Mouse (Mus musculus): ENCODE results near the gene Acp2.

Gene Acp2

DNA sequence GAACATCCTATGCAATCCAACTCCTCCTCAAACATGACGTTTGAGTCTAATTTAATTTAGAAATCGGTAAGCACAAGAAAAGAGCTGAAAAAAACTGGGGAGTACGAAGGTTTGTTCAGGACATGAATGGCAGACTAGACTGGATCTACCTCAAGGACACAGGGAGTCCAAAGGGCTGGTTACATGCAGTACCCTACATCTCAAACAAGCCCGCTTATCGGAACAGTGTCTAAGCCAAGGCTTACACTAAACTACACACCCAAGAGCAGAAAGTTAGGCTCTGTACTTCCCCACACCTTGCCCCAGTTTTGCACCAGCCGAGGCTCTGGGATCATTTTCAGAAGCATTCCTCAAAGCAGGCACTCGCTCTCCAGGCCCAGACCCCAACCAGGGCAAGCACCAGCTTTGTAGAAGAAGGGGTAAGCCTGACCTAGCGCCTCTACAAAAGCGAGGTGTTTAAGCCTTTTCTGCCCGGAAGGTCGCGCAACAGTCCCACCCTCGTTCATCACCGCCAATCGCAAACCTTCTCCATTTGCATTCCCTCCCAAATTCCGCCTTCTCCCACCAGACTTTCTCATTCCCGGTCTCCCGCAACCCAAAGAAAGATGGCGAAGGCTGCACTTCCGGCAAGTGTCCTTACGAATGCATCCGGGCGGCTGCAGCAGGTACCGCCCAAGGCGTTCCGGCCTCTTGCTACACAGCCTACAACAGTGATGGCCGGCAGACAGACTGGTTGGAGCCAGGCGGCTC is at the start of gene Acp2, which contains the start of gene Nr1h3:
TSS of gene Acp2 (plus strand) at position 664 of the 750 bp plus-strand sequence.
TSS of gene Nr1h3 (minus strand) at position 613 of the 750 bp plus-strand sequence.
- peak; percentile 87 for DNase-seq (ENCODE audit: low spot score)

DNA sequence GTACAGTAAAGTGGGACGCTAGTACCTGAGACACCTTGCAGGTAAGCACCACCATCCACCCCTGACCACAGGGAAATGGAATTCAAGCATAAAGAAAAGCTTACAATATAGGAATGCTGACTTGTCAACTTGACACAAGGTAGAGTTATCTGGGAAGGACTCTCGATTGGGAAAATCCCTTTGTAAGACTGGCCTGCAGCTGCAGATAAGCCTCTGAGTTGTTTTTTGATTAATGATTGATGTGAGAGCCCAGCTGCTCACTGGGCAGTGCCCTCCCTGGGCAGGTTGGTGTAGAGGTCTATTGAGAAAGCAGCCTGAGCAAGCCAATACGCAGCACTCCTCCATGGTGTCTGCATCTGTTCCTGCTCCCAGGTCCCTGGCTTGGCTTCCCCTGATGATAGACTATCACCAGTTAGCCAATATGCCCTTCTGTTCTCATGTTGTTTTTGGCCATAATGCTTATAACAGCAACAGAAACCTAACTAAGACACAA is 49.8 kb upstream of the Acp2 start:
- DNase-seq (ENCODE audit: low spot score): no peak

DNA sequence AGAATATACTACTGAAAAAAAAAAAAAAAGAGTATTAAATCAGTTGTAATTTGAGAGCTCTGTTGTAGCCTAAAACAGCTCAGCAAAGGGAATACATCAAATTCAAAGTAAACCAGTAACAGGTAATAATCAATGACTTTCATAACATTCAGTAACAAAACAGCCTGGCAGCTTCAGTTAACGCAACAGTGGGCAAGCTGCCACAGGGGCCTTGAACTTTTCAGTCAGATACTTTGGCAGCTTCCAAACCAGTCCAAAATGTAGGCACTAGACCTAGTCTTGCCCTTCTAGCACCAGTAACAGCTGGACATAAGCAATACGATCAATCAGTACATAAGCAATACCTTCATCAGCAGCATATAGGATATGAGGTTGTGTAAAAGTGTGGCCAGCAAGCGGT is 48.6 kb upstream of the Acp2 start:
- DNase-seq (ENCODE audit: low spot score): no peak

DNA sequence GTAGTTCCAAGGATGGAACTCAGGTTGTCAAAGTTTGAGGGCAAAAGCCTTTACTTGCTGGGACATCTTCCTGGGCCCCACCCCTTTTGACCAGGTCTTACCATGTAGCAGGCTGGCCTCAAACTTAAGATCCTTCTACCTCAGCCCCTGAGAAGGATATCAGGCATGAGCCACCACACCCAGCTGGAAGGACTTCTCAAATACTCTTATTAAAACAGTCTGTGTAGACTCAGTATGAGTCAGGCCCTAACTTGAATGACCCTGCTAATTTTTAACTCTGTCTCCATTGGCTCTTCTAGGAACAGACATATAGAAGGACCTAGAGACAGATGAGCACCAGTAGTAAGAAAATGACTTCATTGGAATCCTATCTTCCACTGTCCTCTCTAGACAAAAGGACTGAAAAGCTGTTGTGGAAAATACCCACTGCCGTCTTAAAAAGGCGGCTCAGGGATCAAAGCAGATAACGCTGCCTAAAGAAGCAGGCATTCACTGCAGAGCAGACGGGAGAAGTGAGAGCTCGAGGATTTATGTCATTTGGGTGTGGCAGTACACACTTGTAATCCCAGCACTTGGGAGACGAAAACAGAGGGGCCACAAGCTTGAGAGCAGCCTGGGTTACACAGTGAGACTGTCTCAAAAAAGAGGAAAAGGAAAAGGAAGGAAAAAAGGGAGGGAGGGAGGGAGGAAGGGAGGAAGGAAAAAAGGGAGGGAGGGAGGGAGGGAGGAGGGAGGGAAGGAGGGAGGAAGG is 45.5 kb upstream of the Acp2 start:
- no peak for DNase-seq (ENCODE audit: low spot score)

DNA sequence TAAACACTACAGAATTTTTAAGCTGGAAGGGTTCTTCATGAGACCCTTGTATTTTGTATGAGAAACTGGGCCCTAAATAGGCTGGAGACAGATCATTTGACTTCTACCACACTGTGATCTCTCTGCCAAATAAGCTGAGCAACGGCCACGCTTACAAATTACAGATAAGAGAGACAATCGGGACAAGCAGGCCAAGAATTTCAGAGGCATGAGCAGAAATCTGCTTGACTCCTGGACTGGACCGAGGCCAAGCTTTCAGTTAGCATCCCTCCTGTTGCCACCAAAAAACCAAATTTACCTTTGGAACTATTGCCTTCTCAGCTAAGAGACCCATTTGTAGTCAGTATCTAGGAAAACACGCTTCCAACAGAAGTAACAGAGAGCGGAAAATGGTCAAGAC is 42.1 kb upstream of the Acp2 start:
- no peak for DNase-seq (ENCODE audit: low spot score)

DNA sequence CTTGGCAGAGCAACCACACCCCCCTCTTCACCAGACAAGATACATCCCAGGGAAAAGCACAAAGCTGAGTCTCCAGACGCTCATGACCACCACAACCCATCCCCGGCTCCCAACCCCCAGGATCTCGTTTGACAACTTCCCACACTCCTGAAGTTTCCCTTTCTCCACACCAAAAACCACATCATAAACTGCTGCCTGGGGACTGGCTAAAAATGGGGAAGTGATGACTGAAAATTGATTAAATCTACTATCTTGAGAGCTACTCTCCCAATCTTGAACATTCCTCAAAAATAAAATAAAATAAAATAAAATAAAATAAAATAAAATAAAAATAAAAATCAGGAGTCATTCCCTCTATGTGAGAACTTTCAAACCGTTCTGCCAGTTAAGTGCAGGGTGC is 39.7 kb upstream of the Acp2 start:
- no peak for DNase-seq (ENCODE audit: low spot score)

DNA sequence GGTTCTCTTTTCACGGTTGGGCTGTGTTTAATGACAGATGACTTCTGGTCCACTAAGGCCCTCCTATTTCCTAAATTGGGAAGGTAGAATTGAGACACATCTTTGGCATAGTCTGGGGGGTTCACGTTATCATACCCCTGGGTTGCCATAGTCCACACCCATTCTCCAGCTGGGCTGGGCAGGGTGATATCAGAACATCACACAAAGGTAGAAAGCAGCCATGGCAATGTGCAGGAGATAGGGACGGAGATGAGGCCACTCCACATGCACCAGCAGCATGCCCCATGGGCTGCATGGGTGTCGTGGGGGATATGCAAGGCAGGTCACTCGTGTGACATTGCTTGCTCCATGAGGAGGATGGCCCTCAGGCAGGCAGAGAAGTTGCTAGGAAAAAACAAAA is 39.2 kb upstream of the Acp2 start:
- DNase-seq (ENCODE audit: low spot score): no peak

DNA sequence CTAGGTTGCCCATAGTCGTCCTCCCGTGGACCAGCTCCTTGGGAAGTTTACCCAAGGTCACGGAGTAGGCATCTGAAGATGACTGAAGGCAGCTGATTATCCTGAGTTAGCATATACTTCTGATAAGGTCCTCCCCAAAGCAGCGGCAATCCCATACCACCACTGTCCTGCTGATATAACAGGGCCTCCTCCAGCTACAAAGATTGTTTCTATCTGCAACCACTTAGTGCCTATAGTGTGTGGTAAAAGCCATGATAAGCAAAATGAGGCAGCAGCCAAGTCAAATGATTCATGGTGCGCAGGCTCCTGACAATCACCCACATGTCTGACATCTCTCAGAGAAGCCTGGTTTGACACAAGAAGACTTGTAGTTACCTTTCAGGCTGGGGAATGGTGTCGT is 37.7 kb upstream of the Acp2 start:
- peak; percentile 26 for DNase-seq (ENCODE audit: low spot score)

DNA sequence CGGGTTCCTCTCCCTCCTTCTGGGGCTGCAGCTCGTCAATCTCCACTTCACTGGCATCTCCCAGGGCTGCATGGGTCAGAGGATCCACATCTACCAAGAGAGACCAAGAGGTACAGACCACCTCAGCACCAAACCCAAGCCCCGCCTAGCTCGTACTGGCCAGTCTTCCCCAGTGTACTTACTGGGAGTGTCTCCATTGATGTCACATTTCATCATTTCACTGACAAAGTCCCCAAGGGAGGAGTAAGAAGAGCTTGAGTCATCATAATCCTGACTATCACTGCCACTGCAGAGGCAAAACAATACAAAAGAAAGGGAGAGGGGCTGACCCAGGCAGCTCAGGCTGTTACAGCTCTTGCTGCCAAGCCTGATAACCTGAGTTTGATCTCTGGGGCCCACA is 35.1 kb upstream of the Acp2 start:
- DNase-seq (ENCODE audit: low spot score): no peak

DNA sequence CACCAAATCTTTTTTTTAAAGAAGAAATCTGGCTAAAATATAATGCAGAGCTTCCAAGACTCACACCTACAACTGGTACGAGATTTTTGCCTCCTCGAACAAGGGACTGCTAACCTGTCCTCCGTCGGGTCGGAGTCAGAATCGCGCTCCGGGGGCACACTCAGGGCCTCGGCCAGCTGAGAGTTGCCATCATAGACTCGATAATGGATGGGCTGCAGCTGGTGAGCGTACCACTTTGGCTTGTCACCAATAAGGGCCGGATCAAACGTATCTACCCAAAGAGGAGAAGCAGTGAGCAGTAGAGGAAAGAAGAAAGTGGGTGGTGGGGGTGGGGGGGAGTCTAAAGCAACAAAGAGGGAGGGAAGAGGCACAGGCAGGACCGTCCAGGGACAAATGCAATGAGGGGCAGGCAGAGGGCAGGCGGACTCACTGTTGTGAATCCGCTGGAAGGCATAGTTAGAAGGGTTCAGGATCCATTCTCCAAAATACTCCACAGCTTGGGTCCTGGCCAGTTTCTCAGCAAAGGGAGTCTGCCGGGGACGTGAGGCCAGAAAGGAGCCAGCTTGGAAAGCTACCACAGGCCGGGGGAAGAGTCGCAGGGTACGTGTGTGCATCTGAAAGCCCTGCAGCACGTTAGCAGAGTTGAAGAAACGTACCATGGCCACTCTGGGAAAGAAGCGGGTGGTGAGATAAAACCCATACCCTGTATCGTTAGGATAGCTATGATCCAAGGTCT is 32.9 kb upstream of the Acp2 start:
- DNase-seq (ENCODE audit: low spot score): no peak

DNA sequence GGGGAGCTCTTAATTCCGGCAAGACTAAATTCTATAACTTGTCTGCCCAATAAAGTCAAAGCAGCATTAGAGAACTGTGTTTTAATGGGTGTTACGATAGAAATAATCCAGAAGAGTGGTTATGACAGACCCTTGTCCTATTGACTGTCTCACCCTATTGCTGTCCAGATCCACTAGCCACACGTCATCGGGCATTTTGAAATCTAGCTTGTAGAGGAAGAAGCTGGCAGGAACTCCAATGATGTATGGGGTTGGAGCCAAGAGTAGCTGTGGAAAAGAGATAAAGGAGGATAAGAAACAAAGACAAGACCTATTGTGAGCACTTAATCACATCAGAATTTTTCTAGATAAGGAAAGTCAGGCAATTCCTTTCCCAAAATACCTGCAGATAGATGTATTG is 27.2 kb upstream of the Acp2 start:
- no peak for DNase-seq (ENCODE audit: low spot score)

DNA sequence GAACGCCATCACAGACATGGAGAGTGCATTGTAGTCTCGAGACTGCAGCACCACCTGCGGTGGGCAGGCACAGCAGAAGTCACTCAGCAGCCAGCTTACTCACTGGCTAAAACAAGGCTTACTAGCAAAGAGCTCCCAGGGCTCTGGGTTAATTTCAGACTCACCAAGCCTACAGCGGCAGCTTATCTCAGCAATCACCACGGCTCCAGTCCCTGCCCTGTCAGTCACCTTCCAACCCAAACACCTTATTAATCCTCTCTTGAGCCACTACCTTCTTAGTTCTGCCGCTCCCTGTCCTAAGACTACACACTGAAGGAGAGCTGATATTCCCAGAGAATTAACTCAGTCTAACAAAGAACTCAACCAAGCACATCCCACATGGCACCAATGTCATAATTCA is 26.5 kb upstream of the Acp2 start:
- no peak for DNase-seq (ENCODE audit: low spot score)

DNA sequence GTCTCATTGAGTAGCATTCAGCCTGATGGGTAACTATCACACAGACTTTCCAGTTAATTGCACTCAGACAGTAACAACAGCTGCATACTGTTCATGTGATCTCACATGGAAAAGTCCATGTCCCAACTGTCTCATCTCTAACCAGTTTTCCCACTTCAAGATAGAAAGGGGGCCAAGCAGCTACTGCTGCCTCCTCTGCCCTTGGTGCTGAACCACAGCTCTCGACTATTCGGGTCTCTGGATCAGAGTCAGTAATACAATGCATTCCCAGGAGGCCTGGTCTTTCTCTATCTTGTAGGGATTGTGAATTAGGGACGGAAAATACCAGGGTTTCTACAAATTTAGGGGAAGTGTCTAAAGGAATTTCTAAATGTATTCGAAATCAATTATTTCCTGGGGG is 22.9 kb upstream of the Acp2 start:
- DNase-seq (ENCODE audit: low spot score): no peak

DNA sequence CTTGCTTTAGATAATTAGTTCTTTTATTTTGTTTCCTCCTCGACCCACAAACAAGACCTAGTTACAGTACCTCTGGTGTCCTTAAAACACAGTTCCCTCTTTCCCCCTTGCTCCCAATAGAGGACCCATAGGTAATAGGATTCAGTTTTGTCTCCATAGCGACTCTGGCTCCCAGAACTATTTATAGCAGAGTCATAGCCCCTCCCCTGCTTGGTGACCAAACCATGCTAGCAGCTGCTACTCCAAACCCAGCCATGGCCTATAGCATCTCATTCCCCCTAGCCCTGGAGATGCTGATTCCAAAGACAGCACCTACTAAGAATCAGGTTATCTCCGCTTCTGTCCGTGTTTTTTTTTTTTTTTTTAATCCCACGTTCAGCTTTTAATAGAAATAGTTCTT is 22.0 kb upstream of the Acp2 start:
- DNase-seq (ENCODE audit: low spot score): no peak

DNA sequence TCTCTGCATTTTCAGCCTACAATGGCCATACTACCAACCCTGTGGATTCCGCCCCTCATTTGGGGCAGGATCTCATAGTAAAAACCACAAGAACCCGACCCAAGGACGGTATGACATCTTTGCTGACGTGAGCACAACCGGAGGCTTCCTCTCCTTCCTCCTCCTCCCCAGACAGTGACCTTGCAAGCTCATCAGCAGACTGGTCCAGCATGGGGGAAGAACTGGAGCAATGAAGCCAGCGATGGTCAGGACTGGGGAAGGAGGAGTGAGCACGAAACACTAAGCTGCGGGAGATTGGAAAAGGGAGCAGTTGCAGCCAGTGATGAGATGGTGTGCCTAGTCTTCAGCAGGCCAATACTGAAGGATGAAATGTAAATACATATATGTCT is 20.7 kb upstream of the Acp2 start:
- DNase-seq (ENCODE audit: low spot score): no peak

DNA sequence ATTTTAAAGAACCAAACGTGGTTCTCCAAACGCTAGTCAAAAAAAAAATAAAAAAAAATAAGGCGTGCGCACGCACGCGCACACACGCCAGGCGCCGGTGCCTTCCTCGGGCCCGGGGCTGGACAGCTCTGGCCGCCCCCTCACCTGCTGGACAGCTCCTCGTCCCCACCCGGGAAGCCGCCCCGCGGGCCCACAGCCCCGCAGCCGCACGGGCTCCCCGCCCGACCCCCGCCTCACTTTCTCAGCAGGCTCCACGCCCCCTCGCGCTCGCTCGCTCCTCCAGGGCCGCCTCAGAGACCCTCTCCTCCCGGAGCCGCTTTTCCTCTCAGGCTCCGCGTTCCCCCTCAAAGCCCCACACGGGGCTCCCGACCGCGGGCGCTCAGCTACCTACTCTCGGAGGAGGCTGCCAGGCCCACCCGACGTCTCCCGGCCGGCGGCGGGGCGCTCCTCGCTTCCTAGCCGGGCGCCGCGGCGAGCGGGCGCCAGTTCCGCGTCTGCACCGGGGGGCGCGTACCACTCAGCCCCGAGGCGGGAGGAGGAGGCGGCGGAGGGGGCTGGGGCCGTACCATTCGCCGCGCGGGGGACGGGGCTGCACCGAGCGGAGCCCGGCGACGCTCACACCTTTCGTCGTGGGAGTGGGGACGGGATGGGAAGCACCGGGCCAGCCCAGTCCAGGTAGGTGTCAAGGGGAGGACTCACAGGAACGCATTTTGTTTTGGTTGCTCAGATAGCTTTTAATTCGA is 20.1 kb upstream of the Acp2 start:
- DNase-seq (ENCODE audit: low spot score): no peak

DNA sequence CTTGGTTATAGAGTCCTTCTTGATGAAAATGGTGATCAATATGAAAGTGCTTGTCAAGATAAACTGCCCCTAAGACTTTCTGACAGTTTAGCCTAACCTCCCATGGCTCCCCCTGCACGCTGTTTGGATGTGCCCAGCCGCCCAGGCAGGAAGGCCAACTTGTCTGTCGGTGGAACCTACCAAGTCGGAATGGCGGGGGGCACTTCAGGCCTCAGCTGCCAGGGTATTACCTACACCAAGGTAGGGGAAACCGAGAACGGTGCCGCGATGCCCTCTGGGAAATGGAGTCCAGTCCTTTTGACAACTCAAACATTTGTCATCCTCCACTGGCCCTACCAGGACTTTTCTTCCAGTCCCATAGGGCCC is 19.6 kb upstream of the Acp2 start:
- DNase-seq (ENCODE audit: low spot score): peak; percentile 97

DNA sequence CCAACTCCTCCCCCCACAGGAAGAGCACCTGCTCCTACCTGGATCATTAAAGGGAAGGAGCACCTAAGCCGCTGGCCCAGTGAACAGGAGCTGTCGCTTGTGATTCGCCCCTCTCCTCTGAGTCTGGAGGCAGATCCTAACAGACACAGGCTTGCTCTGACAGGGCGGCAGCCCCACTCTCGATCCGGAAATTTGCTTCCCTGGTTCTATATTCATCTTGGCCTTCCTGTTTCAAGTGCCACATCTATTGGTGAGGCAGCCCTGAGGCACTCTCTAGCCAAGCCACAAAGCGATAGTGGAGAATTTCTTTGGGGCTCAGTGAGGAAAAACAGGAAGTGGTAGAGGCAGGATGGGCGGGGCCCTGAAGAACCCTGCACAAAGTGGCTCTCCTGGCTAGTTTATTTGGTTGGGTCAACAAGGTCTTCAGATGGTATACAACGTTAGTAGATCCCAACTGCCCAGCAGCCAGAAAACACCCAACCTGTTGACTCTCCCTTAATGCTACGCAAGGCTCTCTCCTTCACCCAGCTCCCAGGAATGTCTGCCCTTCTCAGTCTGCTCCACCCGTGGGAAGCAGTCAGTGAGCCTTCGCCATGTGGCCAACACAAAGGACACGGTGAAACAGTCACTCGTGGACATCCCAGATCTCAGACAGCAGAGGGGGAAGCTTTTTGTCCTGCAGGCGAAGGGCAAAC is 18.8 kb upstream of the Acp2 start, which contains the start of gene Madd:
TSS of gene Madd (minus strand) at position 127 of the 695 bp plus-strand sequence.
- peak; percentile 56 for DNase-seq (ENCODE audit: low spot score)

DNA sequence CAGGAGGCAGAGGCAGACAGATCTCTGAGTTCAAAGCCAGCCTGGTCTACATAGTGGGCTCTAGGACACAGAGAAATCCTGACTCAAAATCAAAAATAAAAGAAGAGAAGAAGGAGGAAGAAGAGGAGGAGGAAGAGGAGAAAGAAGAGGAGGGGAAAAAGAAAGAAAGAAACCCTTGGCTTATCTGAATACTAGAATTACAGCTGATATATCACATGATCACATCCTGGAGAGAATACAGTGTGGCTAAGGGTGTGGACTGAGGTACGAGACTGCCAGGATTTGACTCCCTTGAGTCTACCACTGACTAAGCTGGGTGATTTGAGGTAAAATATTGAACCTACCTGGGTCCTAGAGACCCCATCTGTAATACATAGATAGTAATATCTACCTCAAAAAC is 16.5 kb upstream of the Acp2 start:
- no peak for DNase-seq (ENCODE audit: low spot score)

DNA sequence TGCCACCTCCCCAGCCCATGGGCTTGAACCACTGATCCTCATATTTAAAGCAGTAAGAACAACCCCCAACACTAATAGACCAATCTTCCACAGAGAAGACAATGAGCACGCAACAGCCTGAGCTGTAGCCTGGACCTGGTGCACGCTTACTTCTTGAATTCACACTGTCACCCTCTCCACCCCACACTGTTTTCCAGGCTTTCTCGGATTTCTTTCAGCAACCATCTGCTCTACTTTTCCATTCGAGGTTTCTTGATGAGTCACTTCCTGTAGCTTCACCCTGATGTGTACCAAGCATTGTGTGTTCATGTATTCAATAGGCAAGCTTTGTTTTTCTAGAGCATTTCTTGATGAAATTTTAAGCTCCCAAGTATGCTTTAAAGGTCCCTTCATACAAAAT is 15.3 kb upstream of the Acp2 start:
- DNase-seq (ENCODE audit: low spot score): no peak

DNA sequence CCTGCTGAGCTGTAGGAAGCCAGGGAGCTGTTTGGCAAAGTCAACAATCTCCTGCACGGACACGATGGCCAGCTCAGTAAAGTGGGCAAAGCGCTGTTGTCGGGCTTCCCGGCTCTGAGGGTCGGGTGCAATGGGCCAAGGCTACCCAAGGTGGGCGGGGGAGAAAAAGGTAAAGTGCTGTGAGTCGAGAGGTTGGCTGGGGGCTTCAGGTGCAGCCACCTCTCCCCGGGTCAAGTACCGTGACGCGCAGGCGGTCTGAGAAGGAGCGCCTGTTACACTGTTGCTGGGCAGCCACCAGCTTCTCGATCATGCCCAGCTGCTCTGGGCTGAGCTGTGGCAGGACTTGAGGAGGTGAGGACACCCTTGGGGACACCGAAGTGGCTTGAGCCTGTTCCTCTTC is 12.2 kb upstream of the Acp2 start:
- no peak for DNase-seq (ENCODE audit: low spot score)
